Comparison of ENCODE assay signal across 9 mouse cellular contexts in the genomic region with DNA sequence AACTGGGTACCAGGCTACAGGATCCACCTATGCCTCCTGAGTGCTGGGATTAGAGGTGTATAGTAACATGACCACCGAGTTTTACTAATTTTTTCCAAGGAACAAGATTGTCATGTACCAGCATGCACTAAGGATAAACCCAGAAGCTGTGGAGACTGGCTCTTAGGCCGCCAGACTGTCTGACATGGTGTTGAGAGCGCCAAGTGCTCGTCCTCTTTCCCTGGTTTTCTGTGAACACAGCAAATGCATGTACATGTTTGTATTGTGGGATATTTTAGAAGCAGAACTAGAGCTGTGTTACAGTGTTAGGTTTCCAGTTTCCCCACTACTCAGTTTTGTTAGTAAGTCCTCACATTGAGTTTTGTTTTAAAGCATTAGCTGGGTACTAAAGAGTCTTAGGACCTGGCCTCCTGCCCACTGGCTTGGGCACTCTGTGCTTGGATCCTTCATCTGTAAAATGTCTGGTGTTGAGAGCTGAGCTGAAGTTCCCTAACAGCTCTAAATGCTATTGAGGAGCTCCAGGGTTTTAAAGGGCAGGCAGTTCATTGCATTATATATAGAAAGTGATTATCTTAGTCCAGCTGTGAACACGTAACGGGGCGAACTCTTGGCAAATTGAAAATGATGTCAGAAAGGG. TPM values are rescaled to one million over a fixed set of nuclear protein-coding genes. Genes with fewer than 3 reads are reported as not detected.
DNase-seq lines count a peak whose midpoint lies in the region; ATAC-seq lines count a peak whose summit lies in the region.
"Had no signal": no experiment of that assay in that cellular context is flagged by ENCODE, and none has a peak within 500 bp of the region (broad histone marks: within the 10 kb centered on the region; RNA-seq: fewer than 3 reads in every experiment).

No protein-coding gene starts in this region.

- no peak for ATAC-seq in neural tube, embryonic 15.5 days (ENCODE audit: low FRiP score)
- ATAC-seq in limb, embryonic 13.5 days (ENCODE audit: low FRiP score, low read depth): no peak
- ATAC-seq: inflammation-experienced regulatory T-cells, adult 6 months had no signal

- H3K9me3 ChIP-seq in heart, embryonic 10.5 days: no peaks in the 10 kb centered on the region
- H3K9me3 ChIP-seq in neural tube, embryonic 15.5 days (replicated peaks): no peaks in the 10 kb centered on the region
- no peaks in the 10 kb centered on the region for H3K9me3 ChIP-seq in limb, embryonic 13.5 days

- H3K9ac ChIP-seq in neural tube, embryonic 15.5 days (replicated peaks): no peak overlapping the region
- H3K9ac ChIP-seq in limb, embryonic 13.5 days: no peak overlapping the region

- H3K27me3 ChIP-seq in heart, embryonic 10.5 days (ENCODE audit: insufficient read depth, poor library complexity, severe bottlenecking): no peaks in the 10 kb centered on the region
- no peaks in the 10 kb centered on the region for H3K27me3 ChIP-seq in neural tube, embryonic 15.5 days (replicated peaks)
- no peaks in the 10 kb centered on the region for H3K27me3 ChIP-seq in limb, embryonic 13.5 days

- 52% methylated on average over 7 of the region's 7 CpGs for WGBS in heart, embryonic 10.5 days
- 69% methylated on average over 7 of the region's 7 CpGs for WGBS in neural tube, embryonic 15.5 days
- 67% methylated on average over 7 of the region's 7 CpGs for WGBS in limb, embryonic 13.5 days

- H3K4me1 ChIP-seq in heart, embryonic 10.5 days: peaks cover 43% of the 10 kb centered on the region
- peaks cover 17% of the 10 kb centered on the region for H3K4me1 ChIP-seq in neural tube, embryonic 15.5 days
- peaks cover 30% of the 10 kb centered on the region for H3K4me1 ChIP-seq in limb, embryonic 13.5 days

- H3K36me3 ChIP-seq in heart, embryonic 10.5 days: no peaks in the 10 kb centered on the region
- H3K36me3 ChIP-seq in neural tube, embryonic 15.5 days: no peaks in the 10 kb centered on the region
- H3K36me3 ChIP-seq in limb, embryonic 13.5 days: no peaks in the 10 kb centered on the region

- H3K4me2 ChIP-seq in neural tube, embryonic 15.5 days: no peak overlapping the region
- no peak overlapping the region for H3K4me2 ChIP-seq in limb, embryonic 13.5 days (replicated peaks)

- H3K27ac ChIP-seq in heart, embryonic 10.5 days: no peak overlapping the region
- H3K27ac ChIP-seq in neural tube, embryonic 15.5 days (replicated peaks): 0 out of 2 replicates have a peak overlapping the region, but pooled peaks have one; percentile 43
- peak overlapping the region; percentile 10; the same call in 1 of the 2 replicates for H3K27ac ChIP-seq in limb, embryonic 13.5 days

- peak; percentile 63 for DNase-seq in heart, embryonic 10.5 days (ENCODE audit: low spot score)
- no peak for DNase-seq in heart, adult 9 months (ENCODE audit: low spot score in 2 of 2)
- no peak for DNase-seq in neural tube, embryonic 10.5 days (ENCODE audit: extremely low spot score, low spot score)
- DNase-seq in cerebellum, postnatal 14 days: peak; percentile 65 to 75
- DNase-seq in retina, embryonic 14.5 days (ENCODE audit: low spot score): no peak

- H3K4me3 ChIP-seq in heart, embryonic 10.5 days: no peak overlapping the region
- H3K4me3 ChIP-seq in neural tube, embryonic 15.5 days (replicated peaks): no peak overlapping the region
- no peak overlapping the region for H3K4me3 ChIP-seq in limb, embryonic 13.5 days
- H3K4me3 ChIP-seq: myocyte had no signal

RNA-seq across cellular contexts. Expression of gene Osbpl8, which starts 19.2 kb away (rescaled TPM):
- 11.5 and 18.2 TPM in 2 replicates for polyA plus RNA-seq in heart, embryonic 10.5 days (2016; fragmentation: Nextera tagmentation; extraction: Ambion mirVana)
- 14.1 and 16.0 TPM in 2 replicates for polyA plus RNA-seq in neural tube, embryonic 15.5 days (2015; fragmentation: Nextera tagmentation; extraction: Ambion mirVana)
- 10.2 and 10.6 TPM in 2 replicates for polyA plus RNA-seq in limb, embryonic 13.5 days (2015; fragmentation: Nextera tagmentation; extraction: Ambion mirVana)

Comparison
In these comparisons a context has a peak if more than half of its experiments do, and no peak if none do; other contexts are left out.
1. DNase-seq: peak in heart, embryonic 10.5 days (single experiment) and cerebellum, postnatal 14 days (2 of 2); none in heart, adult 9 months (0 of 2), neural tube, embryonic 10.5 days (single experiment) and retina, embryonic 14.5 days (single experiment).